Mouse (Mus musculus): ENCODE results near the gene Nxpe3.

- TF ChIP-seq CTCF (IDR thresholded peaks at IDR 0.05; ENCODE audit: extremely low read depth, insufficient read length, insufficient replicate concordance, low read depth, low read length) (no peak), POLR2A (IDR thresholded peaks at IDR 0.05; ENCODE audit: low read depth, low read length) (no peak)
Observed at GRCm38 (mm10) chr16:55815466-55815865, 79.6 kb downstream of the Nxpe3 start.
